In the genomic region with DNA sequence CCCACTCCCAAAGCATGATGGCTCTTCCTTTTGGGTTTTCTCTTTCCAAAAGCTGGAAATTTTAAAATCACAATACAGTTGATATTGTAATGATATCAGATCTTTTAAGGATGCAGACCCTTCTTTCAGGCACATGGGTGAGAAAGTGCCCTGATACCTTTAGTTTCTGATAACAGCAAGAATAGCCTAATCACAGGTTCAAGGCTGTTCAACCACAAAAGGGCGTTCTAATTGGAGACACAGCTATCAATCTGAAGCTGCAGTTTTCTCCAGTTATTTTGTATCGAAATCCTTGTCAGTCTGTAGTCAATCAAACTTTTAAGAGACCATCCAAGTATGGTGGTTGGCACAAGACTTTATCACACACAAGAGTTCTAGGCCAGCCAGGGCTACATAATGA, we compare ENCODE assay signal across 24 mouse cellular contexts. TPM values are rescaled to one million over a fixed set of nuclear protein-coding genes. Genes with fewer than 3 reads are reported as not detected.
DNase-seq lines count a peak whose midpoint lies in the region; ATAC-seq and TF ChIP-seq lines count a peak whose summit lies in the region.
"Had no signal": no experiment of that assay in that cellular context is flagged by ENCODE, and none has a peak within 500 bp of the region (broad histone marks: within the 10 kb centered on the region; RNA-seq: fewer than 3 reads in every experiment).

No protein-coding gene starts in this region.

- H3K4me2 ChIP-seq in liver, embryonic 11.5 days: peak overlapping the region; percentile 15
- H3K4me2 ChIP-seq in liver, postnatal 0 days (ENCODE audit: low read depth, low read length): no peak overlapping the region
- peak overlapping the region; percentile 77 for H3K4me2 ChIP-seq in neural tube, embryonic 13.5 days

- no peaks in the 10 kb centered on the region for H3K27me3 ChIP-seq in liver, embryonic 11.5 days (replicated peaks; ENCODE audit: control insufficient read depth, insufficient read depth, low read length)
- H3K27me3 ChIP-seq in liver, postnatal 0 days (ENCODE audit: insufficient read depth, low read length): no peaks in the 10 kb centered on the region
- H3K27me3 ChIP-seq in neural tube, embryonic 13.5 days: no peaks in the 10 kb centered on the region
- H3K27me3 ChIP-seq: embryonic facial prominence, embryonic 12.5 days; heart, embryonic 15.5 days; hindbrain, embryonic 12.5 days; limb, embryonic 12.5 days; midbrain, embryonic 13.5 days had no signal

- ATAC-seq in liver, embryonic 11.5 days (replicated peaks; ENCODE audit: low FRiP score): no peak
- ATAC-seq in liver, postnatal 0 days: no peak
- ATAC-seq in neural tube, embryonic 13.5 days (ENCODE audit: low read depth): no peak
- ATAC-seq in megakaryocyte-erythroid progenitor cell, adult 5-6 weeks (replicated peaks; ENCODE audit: low FRiP score, low TSS enrichment, poor library complexity, severe bottlenecking): peak; percentile 38
- ATAC-seq: activated CD4-positive, CD25-positive, alpha-beta regulatory T cell, adult 4 months; forebrain, embryonic 14.5 days; inflammation-experienced regulatory T-cells, adult 6 months; midbrain, embryonic 13.5 days had no signal

- no peak for TF ChIP-seq EP300 in liver, postnatal 0 days (IDR thresholded peaks at IDR 0.05; ENCODE audit: low read depth)

- H3K36me3 ChIP-seq in liver, embryonic 11.5 days (ENCODE audit: control insufficient read depth, insufficient read depth, low read length): no peaks in the 10 kb centered on the region
- no peaks in the 10 kb centered on the region for H3K36me3 ChIP-seq in liver, postnatal 0 days (replicated peaks; ENCODE audit: insufficient read depth, low read length)
- H3K36me3 ChIP-seq in neural tube, embryonic 13.5 days: no peaks in the 10 kb centered on the region
- H3K36me3 ChIP-seq: embryonic facial prominence, embryonic 12.5 days; heart, embryonic 10.5 days; heart, embryonic 15.5 days; hindbrain, embryonic 12.5 days; limb, embryonic 12.5 days; midbrain, embryonic 13.5 days had no signal

- no peak overlapping the region for H3K4me3 ChIP-seq in liver, embryonic 11.5 days (ENCODE audit: low read depth, low read length)
- H3K4me3 ChIP-seq in liver, postnatal 0 days (ENCODE audit: low read depth, low read length): no peak overlapping the region
- no peak overlapping the region for H3K4me3 ChIP-seq in neural tube, embryonic 13.5 days
- H3K4me3 ChIP-seq: embryonic facial prominence, embryonic 12.5 days; heart, embryonic 10.5 days; heart, embryonic 15.5 days; hindbrain, embryonic 12.5 days; limb, embryonic 12.5 days had no signal

- no peak overlapping the region for H3K27ac ChIP-seq in liver, embryonic 11.5 days (ENCODE audit: low read depth, low read length)
- no peak overlapping the region for H3K27ac ChIP-seq in liver, postnatal 0 days (ENCODE audit: low read depth)
- H3K27ac ChIP-seq in neural tube, embryonic 13.5 days (replicated peaks): no peak overlapping the region
- H3K27ac ChIP-seq: embryonic facial prominence, embryonic 12.5 days; heart, embryonic 10.5 days; heart, embryonic 15.5 days; hindbrain, embryonic 12.5 days; limb, embryonic 12.5 days; midbrain, embryonic 13.5 days had no signal

- H3K9ac ChIP-seq in liver, embryonic 11.5 days (ENCODE audit: low read depth, low read length): no peak overlapping the region
- H3K9ac ChIP-seq in liver, postnatal 0 days (replicated peaks): no peak overlapping the region
- no peak overlapping the region for H3K9ac ChIP-seq in neural tube, embryonic 13.5 days
- H3K9ac ChIP-seq: heart, embryonic 15.5 days; hindbrain, embryonic 12.5 days; limb, embryonic 12.5 days; midbrain, embryonic 13.5 days had no signal

- peaks cover 22% of the 10 kb centered on the region for H3K4me1 ChIP-seq in liver, embryonic 11.5 days (replicated peaks; ENCODE audit: control insufficient read depth, insufficient read depth, low read length)
- H3K4me1 ChIP-seq in liver, postnatal 0 days (ENCODE audit: insufficient read depth): peaks cover 40% of the 10 kb centered on the region
- H3K4me1 ChIP-seq in neural tube, embryonic 13.5 days (replicated peaks): peaks cover 44% of the 10 kb centered on the region

- DNase-seq in liver, embryonic 11.5 days (ENCODE audit: low spot score): no peak
- no peak for DNase-seq in liver, postnatal 0 days
- DNase-seq in neural tube, embryonic 10.5 days (ENCODE audit: extremely low spot score, low spot score): no peak
- DNase-seq in embryo, embryonic 11 days: no peak
- DNase-seq in B cell, adult 2 months: no peak
- DNase-seq: adrenal gland, adult 8-10 months; cerebellum, adult 8-10 months; cerebellum, postnatal 25 days; gastrocnemius, postnatal 25 days; kidney, adult 11 months; kidney, postnatal 14 days; lung, adult 18-20 months; thymus, postnatal 4 days had no signal

- TF ChIP-seq CTCF in liver, postnatal 0 days (IDR thresholded peaks at IDR 0.05; ENCODE audit: low read depth): no peak

- 50% methylated on average over 2 of the region's 2 CpGs for WGBS in liver, embryonic 11.5 days
- WGBS in liver, postnatal 0 days (ENCODE audit: insufficient replicate concordance): 46% methylated on average over 2 of the region's 2 CpGs
- 96% methylated on average over 2 of the region's 2 CpGs for WGBS in neural tube, embryonic 13.5 days

- no peaks in the 10 kb centered on the region for H3K9me3 ChIP-seq in liver, embryonic 11.5 days (ENCODE audit: control insufficient read depth, low read length)
- H3K9me3 ChIP-seq in liver, postnatal 0 days (ENCODE audit: low read length): no peaks in the 10 kb centered on the region
- H3K9me3 ChIP-seq in neural tube, embryonic 13.5 days: no peaks in the 10 kb centered on the region
- H3K9me3 ChIP-seq: embryonic facial prominence, embryonic 12.5 days; heart, embryonic 10.5 days; heart, embryonic 15.5 days; hindbrain, embryonic 12.5 days; limb, embryonic 12.5 days; midbrain, embryonic 13.5 days had no signal

RNA-seq across cellular contexts. Expression of gene Nr2c2, which starts 2.7 kb away (rescaled TPM):
- polyA plus RNA-seq in liver, embryonic 11.5 days (2014; fragmentation: Nextera tagmentation; extraction: Ambion mirVana): 14.8 and 17.8 TPM in 2 replicates
- 4.3 and 4.9 TPM in 2 replicates for polyA plus RNA-seq in liver, postnatal 0 days (2015; fragmentation: Nextera tagmentation; extraction: Ambion mirVana)
- 27.0 and 33.6 TPM in 2 replicates for polyA plus RNA-seq in neural tube, embryonic 13.5 days (2015; fragmentation: Nextera tagmentation; extraction: Ambion mirVana)
- 38.0 and 52.8 TPM in 2 replicates for total RNA-seq in megakaryocyte-erythroid progenitor cell, adult 5-6 weeks (2014; fragmentation: Nextera tagmentation)
- 36.6 and 47.4 TPM in 2 replicates for total RNA-seq in megakaryocyte-erythroid progenitor cell, adult 5-6 weeks (2017)
